Mouse (Mus musculus): ENCODE measurements around the gene Mmd2. TPM values are rescaled to one million over a fixed set of nuclear protein-coding genes. Genes with fewer than 3 reads are reported as not detected.

Mmd2 gene
- total and polyA plus RNA-seq, 2 experiments from 2014 or later = 0.08 TPM; not detected in 1

GRCm38 (mm10) chr5:142619866-142620265, 11.3 kb upstream of the Mmd2 start:
- Histone ChIP-seq H3K9ac (replicated peaks; ENCODE audit: low read depth, low read length) (no peak overlapping the region), H3K9me3 (replicated peaks; ENCODE audit: control insufficient read depth, low read length) (no peaks in the 10 kb centered on the region), H3K27me3 (ENCODE audit: control insufficient read depth, insufficient read depth, low read length) (no peaks in the 10 kb centered on the region), H3K36me3 (replicated peaks; ENCODE audit: control insufficient read depth, insufficient read depth, low read length) (no peaks in the 10 kb centered on the region), H3K4me3 (ENCODE audit: low read depth, low read length) (no peak overlapping the region), H3K27ac (ENCODE audit: low read depth) (no peak overlapping the region), H3K4me1 (ENCODE audit: control insufficient read depth, insufficient read depth) (no peaks in the 10 kb centered on the region), H3K4me2 (ENCODE audit: low read depth, low read length) (no peak overlapping the region)
- WGBS = 6% methylated on average over 5 of the region's 5 CpGs
- ATAC-seq (ENCODE audit: insufficient read depth, low read depth) = no peak
- no peak for DNase-seq (ENCODE audit: low spot score)
- no peak for TF ChIP-seq EP300 (IDR thresholded peaks at IDR 0.05; ENCODE audit: low read depth)
- peak; percentile 76 for TF ChIP-seq CTCF (IDR thresholded peaks at IDR 0.05; ENCODE audit: low read depth)

- Histone ChIP-seq H3K27me3 (ENCODE audit: control insufficient read depth, insufficient read depth, low read length) (no peaks in the 10 kb centered on the region), H3K27ac (ENCODE audit: low read depth) (no peak overlapping the region), H3K9ac (replicated peaks; ENCODE audit: low read depth, low read length) (no peak overlapping the region), H3K4me2 (ENCODE audit: low read depth, low read length) (no peak overlapping the region), H3K9me3 (replicated peaks; ENCODE audit: control insufficient read depth, low read length) (no peaks in the 10 kb centered on the region), H3K4me3 (ENCODE audit: low read depth, low read length) (no peak overlapping the region), H3K4me1 (ENCODE audit: control insufficient read depth, insufficient read depth) (no peaks in the 10 kb centered on the region), H3K36me3 (replicated peaks; ENCODE audit: control insufficient read depth, insufficient read depth, low read length) (no peaks in the 10 kb centered on the region)
- TF ChIP-seq CTCF (IDR thresholded peaks at IDR 0.05; ENCODE audit: low read depth) (no peak), EP300 (IDR thresholded peaks at IDR 0.05; ENCODE audit: low read depth) (no peak)
- ATAC-seq (ENCODE audit: insufficient read depth, low read depth) = no peak
- DNase-seq (ENCODE audit: low spot score) = no peak
- 49% methylated on average over 6 of the region's 6 CpGs for WGBS
Measured at GRCm38 (mm10) chr5:142616326-142616725, 7.7 kb upstream of the Mmd2 start.

GRCm38 (mm10) chr5:142615638-142616037, 7.0 kb upstream of the Mmd2 start:
- WGBS = 69% methylated on average over 4 of the region's 4 CpGs
- TF ChIP-seq CTCF (IDR thresholded peaks at IDR 0.05; ENCODE audit: low read depth) (no peak), EP300 (IDR thresholded peaks at IDR 0.05; ENCODE audit: low read depth) (no peak)

GRCm38 (mm10) chr5:142614513-142614912, 5.9 kb upstream of the Mmd2 start:
- Histone ChIP-seq H3K9ac (replicated peaks; ENCODE audit: low read depth, low read length) (no peak overlapping the region), H3K4me3 (ENCODE audit: low read depth, low read length) (no peak overlapping the region), H3K27ac (ENCODE audit: low read depth) (no peak overlapping the region), H3K4me2 (ENCODE audit: low read depth, low read length) (no peak overlapping the region), H3K9me3 (replicated peaks; ENCODE audit: control insufficient read depth, low read length) (no peaks in the 10 kb centered on the region), H3K27me3 (ENCODE audit: control insufficient read depth, insufficient read depth, low read length) (peaks cover 4% of the 10 kb centered on the region; the same call in 1 of the 2 replicates), H3K4me1 (ENCODE audit: control insufficient read depth, insufficient read depth) (no peaks in the 10 kb centered on the region), H3K36me3 (replicated peaks; ENCODE audit: control insufficient read depth, insufficient read depth, low read length) (no peaks in the 10 kb centered on the region)
- ATAC-seq (ENCODE audit: insufficient read depth, low read depth) = no peak
- 67% methylated on average over 3 of the region's 3 CpGs for WGBS
- no peak for DNase-seq (ENCODE audit: low spot score)
- no peak for TF ChIP-seq CTCF (IDR thresholded peaks at IDR 0.05; ENCODE audit: low read depth)
- TF ChIP-seq EP300 (IDR thresholded peaks at IDR 0.05; ENCODE audit: low read depth) = no peak

More at GRCm38 (mm10) chr5:142615638-142616037, 7.0 kb upstream of the Mmd2 start:
- DNase-seq (ENCODE audit: low spot score) = no peak
- Histone ChIP-seq H3K36me3 (replicated peaks; ENCODE audit: control insufficient read depth, insufficient read depth, low read length) (no peaks in the 10 kb centered on the region), H3K27ac (ENCODE audit: low read depth) (no peak overlapping the region), H3K27me3 (ENCODE audit: control insufficient read depth, insufficient read depth, low read length) (no peaks in the 10 kb centered on the region), H3K4me3 (ENCODE audit: low read depth, low read length) (no peak overlapping the region), H3K9ac (replicated peaks; ENCODE audit: low read depth, low read length) (no peak overlapping the region), H3K4me1 (ENCODE audit: control insufficient read depth, insufficient read depth) (no peaks in the 10 kb centered on the region), H3K4me2 (ENCODE audit: low read depth, low read length) (no peak overlapping the region), H3K9me3 (replicated peaks; ENCODE audit: control insufficient read depth, low read length) (no peaks in the 10 kb centered on the region)
- no peak for ATAC-seq (ENCODE audit: insufficient read depth, low read depth)

GRCm38 (mm10) chr5:142610362-142610761, 1.8 kb upstream of the Mmd2 start:
- Histone ChIP-seq H3K36me3 (replicated peaks; ENCODE audit: control insufficient read depth, insufficient read depth, low read length) (no peaks in the 10 kb centered on the region), H3K4me1 (ENCODE audit: control insufficient read depth, insufficient read depth) (0 out of 2 replicates have a peak, but pooled peaks cover 4% of the 10 kb centered on the region), H3K27me3 (ENCODE audit: control insufficient read depth, insufficient read depth, low read length) (peaks cover 35% of the 10 kb centered on the region), H3K9ac (replicated peaks; ENCODE audit: low read depth, low read length) (no peak overlapping the region), H3K27ac (ENCODE audit: low read depth) (no peak overlapping the region), H3K9me3 (replicated peaks; ENCODE audit: control insufficient read depth, low read length) (no peaks in the 10 kb centered on the region), H3K4me2 (ENCODE audit: low read depth, low read length) (no peak overlapping the region), H3K4me3 (ENCODE audit: low read depth, low read length) (no peak overlapping the region)
- no peak for TF ChIP-seq CTCF (IDR thresholded peaks at IDR 0.05; ENCODE audit: low read depth)
- no peak for TF ChIP-seq EP300 (IDR thresholded peaks at IDR 0.05; ENCODE audit: low read depth)
- no peak for ATAC-seq (ENCODE audit: insufficient read depth, low read depth)
- no peak for DNase-seq (ENCODE audit: low spot score)
- WGBS = 80% methylated on average over 4 of the region's 4 CpGs

- Histone ChIP-seq H3K9me3 (replicated peaks; ENCODE audit: control insufficient read depth, low read length) (no peaks in the 10 kb centered on the region), H3K9ac (replicated peaks; ENCODE audit: low read depth, low read length) (no peak overlapping the region)
- 8% methylated on average over 4 of the region's 4 CpGs for WGBS
Measured at GRCm38 (mm10) chr5:142608989-142609325, 357 bp upstream of the Mmd2 start.

More at GRCm38 (mm10) chr5:142608989-142609325, 357 bp upstream of the Mmd2 start:
- ATAC-seq (ENCODE audit: insufficient read depth, low read depth) = no peak
- peaks cover 35% of the 10 kb centered on the region for H3K27me3 ChIP-seq (ENCODE audit: control insufficient read depth, insufficient read depth, low read length)
- H3K4me2 ChIP-seq (ENCODE audit: low read depth, low read length) = peak overlapping the region; percentile 52
- H3K27ac ChIP-seq (ENCODE audit: low read depth) = no peak overlapping the region
- 0 out of 2 replicates have a peak, but pooled peaks cover 4% of the 10 kb centered on the region for H3K4me1 ChIP-seq (ENCODE audit: control insufficient read depth, insufficient read depth)
- DNase-seq (ENCODE audit: low spot score) = no peak
- TF ChIP-seq EP300 (IDR thresholded peaks at IDR 0.05; ENCODE audit: low read depth) (no peak), CTCF (IDR thresholded peaks at IDR 0.05; ENCODE audit: low read depth) (no peak)
- no peaks in the 10 kb centered on the region for H3K36me3 ChIP-seq (replicated peaks; ENCODE audit: control insufficient read depth, insufficient read depth, low read length)
- peak overlapping the region; percentile 33; the same call in 1 of the 2 replicates for H3K4me3 ChIP-seq (ENCODE audit: low read depth, low read length)

Data from heart, postnatal 0 days (tissue).